Mouse (Mus musculus): ENCODE data around the gene Pak6. TPM values are rescaled to one million over a fixed set of nuclear protein-coding genes. Genes with fewer than 3 reads are reported as not detected.
A peak's percentile ranks its signal among the peaks of the same experiment; 100 is the strongest.

Gene Pak6
- polyA plus RNA-seq, 1 experiment from 2014 or later = 6.8 TPM

- Histone ChIP-seq H3K36me3 (no peaks in the 10 kb centered on the region), H3K27ac (no peak overlapping the region), H3K4me3 (no peak overlapping the region), H3K9me3 (replicated peaks) (no peaks in the 10 kb centered on the region), H3K4me1 (peaks cover 10% of the 10 kb centered on the region), H3K9ac (no peak overlapping the region), H3K27me3 (peaks cover 53% of the 10 kb centered on the region), H3K4me2 (replicated peaks) (no peak overlapping the region)
- no peak for ATAC-seq (ENCODE audit: low FRiP score)
- WGBS = 91% methylated on average over 2 of the region's 2 CpGs
Observed at GRCm38 (mm10) chr2:118726873-118727272, 63.8 kb downstream of the Pak6 start.

- Histone ChIP-seq H3K4me2 (replicated peaks) (no peak overlapping the region), H3K36me3 (no peaks in the 10 kb centered on the region), H3K4me1 (peaks cover 10% of the 10 kb centered on the region), H3K9me3 (replicated peaks) (no peaks in the 10 kb centered on the region), H3K4me3 (no peak overlapping the region), H3K9ac (no peak overlapping the region), H3K27ac (no peak overlapping the region), H3K27me3 (peaks cover 47% of the 10 kb centered on the region)
- ATAC-seq (ENCODE audit: low FRiP score) = no peak
- 28% methylated on average over 9 of the region's 9 CpGs for WGBS
Observed at GRCm38 (mm10) chr2:118727911-118728310, 64.8 kb downstream of the Pak6 start.

DNA sequence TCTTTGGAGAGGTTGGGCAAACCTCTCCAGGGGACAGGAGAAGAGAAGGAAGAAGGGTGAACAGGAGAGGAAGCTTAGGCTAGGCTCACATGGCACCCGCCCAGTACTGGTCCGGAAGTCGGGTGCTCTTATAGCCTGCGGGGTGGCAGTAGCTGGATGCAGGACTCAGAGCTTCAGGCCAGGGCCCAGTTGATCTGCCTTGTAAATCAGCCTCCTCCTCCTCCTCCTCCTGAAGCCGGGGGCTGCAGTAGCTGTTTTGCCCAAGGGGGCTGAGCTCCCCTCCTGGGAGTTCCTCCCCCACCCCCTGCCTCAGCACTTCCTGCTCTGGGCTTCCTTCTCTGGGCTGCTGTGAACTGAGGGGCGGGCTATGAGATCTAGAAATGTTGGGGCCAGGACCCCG lies 65.2 kb downstream of the Pak6 start, which contains the start of gene Plcb2:
TSS of gene Plcb2 (minus strand) at position 102 of the 400 bp plus-strand sequence.
- Histone ChIP-seq H3K4me2 (replicated peaks) (no peak within 1 kb of the TSS), H3K4me1 (peaks cover 10% of the 10 kb centered on the region), H3K9me3 (replicated peaks) (no peaks in the 10 kb centered on the region), H3K27me3 (peaks cover 43% of the 10 kb centered on the region), H3K4me3 (no peak within 1 kb of the TSS), H3K36me3 (no peaks in the 10 kb centered on the region), H3K27ac (no peak within 1 kb of the TSS), H3K9ac (no peak within 1 kb of the TSS)
- WGBS = 21% methylated on average over 7 of the region's 7 CpGs
- ATAC-seq (ENCODE audit: low FRiP score) = no peak

DNA sequence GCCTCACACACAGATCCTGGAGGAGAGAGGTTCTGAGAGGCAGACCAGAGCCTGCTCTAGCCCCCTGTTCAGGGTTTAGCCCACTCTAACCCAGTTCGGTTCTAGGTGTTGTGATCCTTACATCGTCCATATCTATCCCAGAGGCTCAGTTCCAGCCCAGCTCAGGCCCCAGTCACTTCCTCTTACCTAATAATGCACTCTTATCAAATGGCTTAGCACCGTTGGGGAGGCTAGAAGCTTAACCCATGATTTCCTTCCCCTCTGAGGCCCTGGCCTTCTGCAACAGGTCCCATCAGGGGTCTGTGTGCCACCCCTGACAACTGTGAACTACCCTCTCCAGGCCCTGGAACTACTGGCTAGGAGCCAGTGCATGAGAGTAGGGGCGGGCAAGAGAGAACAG lies 66.1 kb downstream of the Pak6 start:
- no peak for ATAC-seq (ENCODE audit: low FRiP score)
- H3K27me3 ChIP-seq = peaks cover 38% of the 10 kb centered on the region
- H3K9me3 ChIP-seq (replicated peaks) = no peaks in the 10 kb centered on the region
- no peak overlapping the region for H3K4me3 ChIP-seq
- 47% methylated on average over 4 of the region's 4 CpGs for WGBS
- H3K4me1 ChIP-seq = peaks cover 10% of the 10 kb centered on the region
- no peak overlapping the region for H3K4me2 ChIP-seq (replicated peaks)
- no peak overlapping the region for H3K27ac ChIP-seq
- H3K36me3 ChIP-seq = no peaks in the 10 kb centered on the region
- no peak overlapping the region for H3K9ac ChIP-seq

DNA sequence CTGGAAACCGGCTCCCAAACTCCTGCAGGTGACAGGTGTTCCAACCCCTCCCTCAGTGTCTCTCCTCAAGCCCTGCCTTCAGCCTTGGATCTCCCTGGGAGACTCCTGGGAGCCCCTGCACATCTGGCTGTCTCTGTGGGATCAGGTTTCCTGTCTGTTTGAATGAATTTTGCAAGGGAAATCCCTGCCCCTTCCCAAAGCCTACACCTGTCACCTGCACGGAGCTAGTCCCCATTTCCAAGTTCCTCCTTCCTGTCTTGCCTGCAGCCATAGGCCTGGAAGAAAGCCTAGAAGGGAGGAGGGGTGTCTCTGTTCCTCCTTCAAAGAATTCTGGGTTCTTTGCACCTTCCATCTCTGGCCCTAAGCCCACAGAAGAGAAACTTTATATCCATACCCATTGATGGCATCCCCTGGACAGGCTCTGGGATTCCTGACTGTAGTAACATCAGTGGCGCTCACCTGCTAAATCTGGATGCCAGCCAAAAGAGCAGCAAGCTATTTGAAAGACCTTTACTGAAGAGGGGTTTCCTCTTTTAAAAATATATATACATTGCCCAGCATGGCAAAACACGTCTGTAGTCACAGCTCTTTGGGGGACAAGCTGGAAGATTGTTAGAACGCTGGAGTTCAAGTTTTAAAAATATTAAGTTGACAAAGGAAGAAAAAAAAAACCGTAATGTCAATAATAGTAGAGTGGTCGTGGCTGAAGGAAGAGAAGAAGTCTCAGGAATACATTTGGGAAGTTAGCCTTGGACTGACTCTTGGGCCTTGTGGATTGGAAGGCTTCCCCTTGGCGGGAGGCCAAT lies 66.9 kb downstream of the Pak6 start:
- Histone ChIP-seq H3K4me3 (no peak overlapping the region), H3K4me2 (replicated peaks) (no peak overlapping the region), H3K9me3 (replicated peaks) (no peaks in the 10 kb centered on the region), H3K27ac (no peak overlapping the region), H3K27me3 (peaks cover 38% of the 10 kb centered on the region), H3K9ac (no peak overlapping the region), H3K36me3 (no peaks in the 10 kb centered on the region), H3K4me1 (peaks cover 10% of the 10 kb centered on the region)
- ATAC-seq (ENCODE audit: low FRiP score) = no peak
- 27% methylated on average over 8 of the region's 8 CpGs for WGBS

- no peak overlapping the region for H3K9ac ChIP-seq
- no peak overlapping the region for H3K4me2 ChIP-seq (replicated peaks)
- no peak overlapping the region for H3K4me3 ChIP-seq
- no peaks in the 10 kb centered on the region for H3K36me3 ChIP-seq
- peaks cover 10% of the 10 kb centered on the region for H3K4me1 ChIP-seq
- WGBS = 8% methylated on average over 3 of the region's 3 CpGs
- H3K27ac ChIP-seq = no peak overlapping the region
- no peaks in the 10 kb centered on the region for H3K9me3 ChIP-seq (replicated peaks)
- ATAC-seq (ENCODE audit: low FRiP score) = peak; percentile 35; the same call in 1 of the 2 replicates
- H3K27me3 ChIP-seq = peaks cover 38% of the 10 kb centered on the region
Observed at GRCm38 (mm10) chr2:118730622-118730915, 67.5 kb downstream of the Pak6 start.

GRCm38 (mm10) chr2:118731981-118732380 lies 68.9 kb downstream of the Pak6 start:
- H3K27ac ChIP-seq = no peak overlapping the region
- H3K9me3 ChIP-seq (replicated peaks) = no peaks in the 10 kb centered on the region
- no peak for ATAC-seq (ENCODE audit: low FRiP score)
- 85% methylated on average over 5 of the region's 5 CpGs for WGBS
- peaks cover 38% of the 10 kb centered on the region for H3K27me3 ChIP-seq
- H3K4me3 ChIP-seq = no peak overlapping the region
- H3K4me1 ChIP-seq = peaks cover 10% of the 10 kb centered on the region
- H3K9ac ChIP-seq = no peak overlapping the region
- H3K4me2 ChIP-seq (replicated peaks) = no peak overlapping the region
- H3K36me3 ChIP-seq = no peaks in the 10 kb centered on the region

DNA sequence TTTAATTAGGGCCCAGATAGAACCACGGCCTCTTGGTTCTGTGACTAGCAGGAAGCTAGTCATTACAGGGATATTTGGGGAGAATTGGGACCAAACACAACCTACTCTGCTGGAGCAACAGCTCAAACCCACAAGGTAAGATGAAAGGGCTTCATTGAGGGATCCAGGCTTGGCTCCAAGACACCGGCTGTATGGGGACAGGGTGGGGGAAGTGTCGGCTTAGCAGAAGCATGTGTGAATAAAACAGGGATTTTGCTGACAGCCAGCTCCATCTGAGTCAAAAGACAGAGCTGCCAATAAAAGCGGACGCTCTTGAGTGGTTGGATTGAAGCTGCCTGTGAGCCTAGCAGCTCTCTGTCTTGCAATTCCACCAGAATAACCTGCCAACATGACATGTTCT lies 70.2 kb downstream of the Pak6 start:
- Histone ChIP-seq H3K27ac (no peak overlapping the region), H3K27me3 (peaks cover 24% of the 10 kb centered on the region), H3K9ac (no peak overlapping the region), H3K4me2 (replicated peaks) (no peak overlapping the region), H3K9me3 (replicated peaks) (no peaks in the 10 kb centered on the region), H3K4me1 (peaks cover 5% of the 10 kb centered on the region), H3K36me3 (no peaks in the 10 kb centered on the region), H3K4me3 (no peak overlapping the region)
- 64% methylated on average over 5 of the region's 5 CpGs for WGBS
- no peak for ATAC-seq (ENCODE audit: low FRiP score)

- no peak overlapping the region for H3K9ac ChIP-seq
- peaks cover 8% of the 10 kb centered on the region for H3K4me1 ChIP-seq
- no peaks in the 10 kb centered on the region for H3K36me3 ChIP-seq
- no peak overlapping the region for H3K27ac ChIP-seq
- H3K27me3 ChIP-seq = peaks cover 25% of the 10 kb centered on the region
- ATAC-seq (ENCODE audit: low FRiP score) = no peak
- WGBS = 65% methylated on average over 3 of the region's 3 CpGs
- no peak overlapping the region for H3K4me3 ChIP-seq
- H3K9me3 ChIP-seq (replicated peaks) = no peaks in the 10 kb centered on the region
- H3K4me2 ChIP-seq (replicated peaks) = no peak overlapping the region
Observed at GRCm38 (mm10) chr2:118740341-118740740, 77.2 kb downstream of the Pak6 start.

DNA sequence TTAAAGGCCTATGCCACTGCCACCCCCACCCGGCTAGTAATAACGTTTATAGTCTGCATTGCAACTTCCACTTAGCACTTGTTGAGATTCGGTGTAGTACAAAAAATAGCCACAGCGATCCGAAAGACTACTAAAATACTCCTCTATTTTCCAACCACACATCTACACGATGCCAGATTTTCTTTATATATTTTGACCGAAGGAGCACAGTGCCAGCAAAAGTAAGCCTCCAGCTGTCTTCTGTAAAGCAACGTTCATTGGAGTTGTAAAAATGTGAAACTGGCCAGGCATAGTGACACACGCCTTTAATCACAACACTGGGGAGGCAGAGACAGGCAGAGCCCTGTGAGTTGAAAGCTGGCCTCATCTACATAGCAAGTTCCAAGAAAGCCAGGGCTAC lies 78.1 kb downstream of the Pak6 start:
- WGBS = 76% methylated on average over 9 of the region's 9 CpGs
- Histone ChIP-seq H3K9ac (no peak overlapping the region), H3K4me1 (peaks cover 8% of the 10 kb centered on the region), H3K27me3 (peaks cover 25% of the 10 kb centered on the region), H3K4me3 (no peak overlapping the region), H3K27ac (no peak overlapping the region), H3K36me3 (no peaks in the 10 kb centered on the region), H3K4me2 (replicated peaks) (no peak overlapping the region), H3K9me3 (replicated peaks) (no peaks in the 10 kb centered on the region)
- ATAC-seq (ENCODE audit: low FRiP score) = no peak

DNA sequence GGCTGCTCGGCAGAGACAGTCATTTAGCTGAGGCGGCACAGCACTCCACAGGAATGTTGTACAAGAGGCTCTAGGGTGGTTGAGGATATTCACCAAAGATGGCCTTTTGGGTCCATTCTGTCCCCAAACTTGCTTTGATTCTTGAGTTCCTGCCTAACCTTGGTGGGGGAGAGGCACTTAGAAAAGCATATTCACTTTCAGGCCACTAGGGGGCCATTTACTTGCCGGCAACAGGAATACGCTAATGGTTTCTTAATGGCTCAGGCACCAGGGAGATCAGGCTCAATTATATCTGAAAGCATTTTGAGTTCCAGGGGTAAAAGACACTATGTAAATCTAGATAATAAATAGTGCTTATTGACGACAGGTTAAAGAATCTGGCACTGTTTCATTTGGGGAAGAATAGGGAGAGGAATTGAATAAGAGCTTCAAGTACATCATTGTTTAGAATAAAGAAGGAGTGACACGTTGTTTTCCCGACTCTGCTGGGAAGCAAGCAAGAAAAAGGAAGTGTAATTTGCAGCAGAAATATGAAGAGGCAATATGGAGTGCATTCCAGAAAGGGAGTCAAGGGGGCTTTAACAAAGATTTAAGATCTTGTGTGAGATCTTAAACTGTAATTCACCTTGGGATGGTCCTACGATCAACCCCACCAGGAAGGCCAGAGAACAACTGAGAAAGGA lies 80.3 kb downstream of the Pak6 start:
- H3K9me3 ChIP-seq (replicated peaks) = no peaks in the 10 kb centered on the region
- peaks cover 23% of the 10 kb centered on the region for H3K4me1 ChIP-seq
- peaks cover 25% of the 10 kb centered on the region for H3K27me3 ChIP-seq
- H3K4me3 ChIP-seq = no peak overlapping the region
- H3K36me3 ChIP-seq = no peaks in the 10 kb centered on the region
- 27% methylated on average over 8 of the region's 8 CpGs for WGBS
- no peak for ATAC-seq (ENCODE audit: low FRiP score)
- H3K27ac ChIP-seq = no peak overlapping the region
- no peak overlapping the region for H3K4me2 ChIP-seq (replicated peaks)
- no peak overlapping the region for H3K9ac ChIP-seq

- peaks cover 34% of the 10 kb centered on the region for H3K4me1 ChIP-seq
- 0 out of 2 replicates have a peak overlapping the region, but pooled peaks have one; percentile 84 for H3K4me3 ChIP-seq
- H3K27ac ChIP-seq = no peak overlapping the region
- no peaks in the 10 kb centered on the region for H3K9me3 ChIP-seq (replicated peaks)
- no peaks in the 10 kb centered on the region for H3K36me3 ChIP-seq
- H3K4me2 ChIP-seq (replicated peaks) = peak overlapping the region; percentile 96
- no peak for ATAC-seq (ENCODE audit: low FRiP score)
- no peak overlapping the region for H3K9ac ChIP-seq
- H3K27me3 ChIP-seq = peaks cover 21% of the 10 kb centered on the region
- WGBS = 8% methylated on average over 7 of the region's 7 CpGs
Observed at GRCm38 (mm10) chr2:118744621-118745020, 81.5 kb downstream of the Pak6 start.
